Mouse (Mus musculus) granulocyte monocyte progenitor cell, adult 5-6 weeks (primary cell): ENCODE data around the gene Akap10. TPM values are rescaled to one million over a fixed set of nuclear protein-coding genes. Genes with fewer than 3 reads are reported as not detected.
"Not testable (repeated sequence)": the region's sequence is repeated elsewhere in the genome, so short reads cannot be mapped to it uniquely, and the experiment has no call there.

Source experiments
- ATAC-seq: replicated peaks from 2 replicates; pipeline ENCODE4 v1.8.0; 2016; ENCODE audit warnings: mild to moderate bottlenecking, moderate TSS enrichment, inconsistent platforms; ENCODE audit not compliant: poor library complexity, severe bottlenecking
- total RNA-seq, 2 experiments: library from RNA; stranded (forward) in 1 of 2; stranded (reverse) in 1 of 2; fragments of 200-712, 200-1000 nt in 1 of 2; fragments of >200 nt in 1 of 2; fragmentation: Nextera tagmentation in 1 of 2; gene quantifications; 2 replicates each; pipeline ENCODE4 v1.2.3; 2014 to 2017

The Akap10 gene
- total RNA-seq, 2 experiments from 2014 or later, result 36.8 to 37.5 TPM

- no peak for ATAC-seq
Measured at GRCm38 (mm10) chr11:61937761-61938160, 7.7 kb upstream of the Akap10 start.

- ATAC-seq, result peak; percentile 45
Measured at GRCm38 (mm10) chr11:61930640-61931586, 861 bp upstream of the Akap10 start.

- ATAC-seq, result peak; percentile 45
Measured at GRCm38 (mm10) chr11:61929323-61930097, 542 bp downstream of the Akap10 start.

GRCm38 (mm10) chr11:61923309-61923708 lies 6.7 kb downstream of the Akap10 start:
- ATAC-seq, result no peak

- no peak for ATAC-seq
Measured at GRCm38 (mm10) chr11:61919702-61920101, 10.3 kb downstream of the Akap10 start.

GRCm38 (mm10) chr11:61908315-61908714 lies 21.7 kb downstream of the Akap10 start:
- ATAC-seq, result no peak

- ATAC-seq, result no peak
Measured at GRCm38 (mm10) chr11:61882183-61882582, 47.9 kb downstream of the Akap10 start.

- no peak for ATAC-seq
Measured at GRCm38 (mm10) chr11:61879921-61880320, 50.1 kb downstream of the Akap10 start.

GRCm38 (mm10) chr11:61871881-61872280 lies 58.2 kb downstream of the Akap10 start:
- no peak for ATAC-seq

- no peak for ATAC-seq
Measured at GRCm38 (mm10) chr11:61866856-61867255, 63.2 kb downstream of the Akap10 start.

- ATAC-seq, result peak; percentile 94
Measured at GRCm38 (mm10) chr11:61861781-61862547, 68.1 kb downstream of the Akap10 start.

GRCm38 (mm10) chr11:61859316-61859715 lies 70.7 kb downstream of the Akap10 start:
- no peak for ATAC-seq

- no peak for ATAC-seq
Measured at GRCm38 (mm10) chr11:61855539-61855938, 74.5 kb downstream of the Akap10 start.

- ATAC-seq, result peak; percentile 70
Measured at GRCm38 (mm10) chr11:61854988-61855411, 75.1 kb downstream of the Akap10 start, which contains the start of gene Ulk2. Gene Ulk2, minus strand, starts transcription at chr11:61855073.

GRCm38 (mm10) chr11:61854211-61854987 lies 75.7 kb downstream of the Akap10 start:
- peak; percentile 75 for ATAC-seq

GRCm38 (mm10) chr11:61853659-61854058 lies 76.4 kb downstream of the Akap10 start:
- ATAC-seq, result no peak

GRCm38 (mm10) chr11:61852916-61853315 lies 77.1 kb downstream of the Akap10 start:
- no peak for ATAC-seq

- ATAC-seq, result no peak
Measured at GRCm38 (mm10) chr11:61851195-61851594, 78.9 kb downstream of the Akap10 start.

GRCm38 (mm10) chr11:61840663-61841062 lies 89.4 kb downstream of the Akap10 start:
- ATAC-seq, result not testable (repeated sequence)
